Mouse (Mus musculus): ENCODE data around the gene Olfr1309.
A peak's percentile ranks its signal among the peaks of the same experiment; 100 is the strongest.
"Not testable (repeated sequence)": the region's sequence is repeated elsewhere in the genome, so short reads cannot be mapped to it uniquely, and the experiment has no call there.

Gene Olfr1309

DNA sequence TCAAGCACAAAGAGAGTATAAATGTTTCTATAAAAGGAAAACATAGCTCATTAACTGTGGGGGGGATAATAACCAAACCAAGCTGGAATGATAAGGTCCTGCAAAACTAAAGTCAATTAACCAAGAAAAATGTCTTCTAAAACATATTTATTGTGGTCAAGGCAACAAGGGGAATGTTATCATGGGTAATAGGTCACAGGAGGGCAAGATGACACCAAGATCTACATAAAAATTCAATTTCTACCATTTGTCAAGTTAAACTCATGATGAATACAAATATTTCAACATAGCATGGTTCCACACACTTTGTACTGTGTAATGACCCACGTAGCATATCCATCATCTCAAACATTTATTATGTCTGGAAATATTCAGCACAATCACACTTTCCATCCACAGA is at the start of gene Olfr1309:
TSS of gene Olfr1309 (minus strand) at position 101 of the 400 bp plus-strand sequence.
- no peak for DNase-seq (ENCODE audit: inconsistent ontology term)

DNA sequence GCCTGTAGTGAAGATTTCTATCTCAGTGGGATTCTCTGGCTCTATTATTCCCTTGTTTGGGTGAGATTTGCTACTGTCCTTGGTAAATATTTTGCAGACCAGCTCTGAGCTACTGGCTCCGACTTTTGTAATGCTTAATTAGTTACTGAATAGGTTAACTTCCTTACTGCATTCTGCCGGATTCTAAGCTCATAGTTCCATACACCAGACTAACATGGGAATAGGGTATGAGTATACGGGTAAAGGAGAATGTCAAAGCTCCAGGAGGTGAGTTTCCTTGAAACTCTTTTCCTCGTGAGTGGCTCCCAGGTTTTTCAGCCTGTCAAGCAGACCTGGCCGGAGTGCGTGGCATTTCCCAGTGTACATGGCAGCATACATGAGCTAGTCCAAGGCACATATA is 36.9 kb upstream of the Olfr1309 start:
- DNase-seq (ENCODE audit: inconsistent ontology term): not testable (repeated sequence)

DNA sequence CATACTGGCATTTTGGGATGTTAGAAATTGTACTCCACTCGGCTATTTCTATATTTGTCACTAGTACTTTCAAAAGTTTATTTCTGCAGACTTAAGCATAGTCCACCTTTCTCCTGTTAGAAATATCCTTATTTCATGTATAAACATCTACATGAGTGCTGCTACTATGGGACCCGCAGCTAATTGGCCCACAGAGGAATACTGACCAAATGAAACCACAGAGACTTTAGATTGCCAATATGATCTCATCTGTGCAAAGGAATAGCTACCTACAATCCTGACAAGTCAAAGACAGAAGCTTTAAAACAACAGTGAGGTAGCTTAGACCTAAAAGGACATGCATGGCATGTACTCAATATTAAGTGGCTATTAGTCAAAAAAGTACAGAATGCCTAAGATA is 34.2 kb upstream of the Olfr1309 start, which contains the start of gene Olfr1311:
TSS of gene Olfr1311 (minus strand) at position 101 of the 400 bp plus-strand sequence.
- DNase-seq (ENCODE audit: inconsistent ontology term): no peak

DNA sequence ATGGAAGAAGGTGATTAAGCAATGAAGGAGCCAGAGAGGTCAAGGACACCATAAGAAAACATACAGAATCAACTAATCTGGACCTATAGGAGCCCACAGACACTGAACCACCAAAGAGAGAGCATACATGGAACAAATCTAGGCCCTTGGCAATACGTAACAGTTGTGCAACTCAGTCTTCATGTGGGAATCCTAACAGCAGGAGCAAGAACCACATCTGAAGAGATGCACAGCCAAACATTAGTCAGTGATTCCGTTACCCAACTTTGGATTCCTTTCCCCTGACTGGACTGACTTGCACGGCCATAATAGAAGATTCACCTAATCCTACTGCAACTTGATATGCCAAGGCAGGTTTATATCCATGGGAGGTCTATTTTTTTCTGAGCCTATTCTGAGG is 24.8 kb upstream of the Olfr1309 start:
- peak; percentile 41 for DNase-seq (ENCODE audit: inconsistent ontology term)

DNA sequence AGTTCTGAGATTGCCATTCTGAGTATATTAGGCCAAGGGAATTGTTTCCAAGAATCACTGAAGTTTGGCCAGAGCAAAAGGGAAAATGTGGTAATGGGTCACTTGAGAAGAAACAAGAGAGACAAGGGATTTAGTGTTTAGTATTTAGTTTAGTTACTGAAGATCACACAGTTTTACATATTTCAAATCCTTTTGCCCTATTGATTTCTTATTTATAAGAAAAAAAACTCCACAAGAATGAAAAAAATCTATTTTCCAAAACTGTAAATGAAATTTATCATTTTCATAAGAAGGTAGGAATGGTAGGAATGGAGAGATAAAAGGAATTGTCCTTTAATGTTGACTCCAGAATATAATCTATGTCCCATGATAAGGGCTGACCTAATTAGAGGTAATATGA is 22.5 kb upstream of the Olfr1309 start, which contains the start of gene Olfr1310:
TSS of gene Olfr1310 (minus strand) at position 101 of the 400 bp plus-strand sequence.
- no peak for DNase-seq (ENCODE audit: inconsistent ontology term)

DNA sequence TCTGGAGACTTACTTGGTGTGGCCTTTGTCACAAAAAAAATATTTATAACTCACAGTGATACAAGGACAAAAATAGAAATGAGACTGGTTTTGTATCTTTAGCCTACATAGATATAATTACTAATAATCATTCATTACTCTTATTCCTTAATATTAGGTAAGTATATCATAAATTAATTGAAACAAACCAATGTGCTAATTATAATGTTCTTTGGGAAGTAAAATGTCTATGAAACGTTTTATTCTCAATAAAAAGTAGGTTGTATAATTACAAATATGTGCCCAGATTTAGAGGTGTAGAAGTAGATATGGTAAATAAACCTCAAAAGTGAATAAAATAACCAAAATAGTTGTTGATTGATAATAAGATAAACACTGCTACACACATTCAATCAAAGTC is 25.2 kb downstream of the Olfr1309 start, which contains the start of gene Olfr1308:
TSS of gene Olfr1308 (minus strand) at position 101 of the 400 bp plus-strand sequence.
- no peak for DNase-seq (ENCODE audit: inconsistent ontology term)

DNA sequence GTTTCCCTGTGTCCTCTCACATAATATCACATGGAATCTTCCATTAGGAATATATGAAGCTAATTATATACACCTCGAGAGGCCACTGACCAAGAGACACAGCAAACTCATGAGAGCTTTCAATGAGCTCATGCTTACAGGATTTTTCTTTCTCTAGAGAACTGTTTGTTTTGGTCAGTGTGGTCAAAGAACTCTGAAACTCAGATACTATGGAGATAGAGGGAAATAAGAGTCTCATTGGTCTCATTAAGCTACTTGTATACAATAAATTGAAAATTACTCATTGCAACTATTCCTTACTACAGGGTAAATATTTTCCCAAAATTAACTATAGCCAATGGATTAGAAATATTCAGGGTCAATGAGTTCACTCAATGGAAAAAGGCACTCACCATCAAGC is 40.7 kb downstream of the Olfr1309 start, which contains the start of gene Olfr1307:
TSS of gene Olfr1307 (minus strand) at position 101 of the 400 bp plus-strand sequence.
- no peak for DNase-seq (ENCODE audit: inconsistent ontology term)

Data from Muller cell, postnatal 12 days (primary cell).